Mouse (Mus musculus) erythroid progenitor cell, adult 5-6 weeks (primary cell): ENCODE results near the gene Trib2. TPM values are rescaled to one million over a fixed set of nuclear protein-coding genes. Genes with fewer than 3 reads are reported as not detected.

Experiments used
- ATAC-seq: replicated peaks from 2 replicates; pipeline ENCODE4 v1.8.0; 2016; ENCODE audit warnings: moderate number of reproducible peaks, mild to moderate bottlenecking, moderate TSS enrichment, inconsistent platforms; ENCODE audit not compliant: poor library complexity, low FRiP score, severe bottlenecking
- total RNA-seq, 2 experiments: library from RNA; stranded (forward) in 1 of 2; stranded (reverse) in 1 of 2; fragments of 150-400 nt in 1 of 2; fragments of 186-747, 209-891 nt in 1 of 2; gene quantifications; 2 replicates each; pipeline versions ENCODE4 v1.2.3 to v1.2.4; 2015 to 2017; ENCODE audit warnings: low replicate concordance in 2 of 2

Gene Trib2
- total RNA-seq, 2 experiments from 2014 or later: 5.3 to 8.0 TPM

GRCm38 (mm10) chr12:15771686-15772085 lies 45.0 kb downstream of the Trib2 start:
- no peak for ATAC-seq

- no peak for ATAC-seq
These were observed 48.2 kb downstream of the Trib2 start for GRCm38 (mm10) chr12:15768536-15768935.

DNA sequence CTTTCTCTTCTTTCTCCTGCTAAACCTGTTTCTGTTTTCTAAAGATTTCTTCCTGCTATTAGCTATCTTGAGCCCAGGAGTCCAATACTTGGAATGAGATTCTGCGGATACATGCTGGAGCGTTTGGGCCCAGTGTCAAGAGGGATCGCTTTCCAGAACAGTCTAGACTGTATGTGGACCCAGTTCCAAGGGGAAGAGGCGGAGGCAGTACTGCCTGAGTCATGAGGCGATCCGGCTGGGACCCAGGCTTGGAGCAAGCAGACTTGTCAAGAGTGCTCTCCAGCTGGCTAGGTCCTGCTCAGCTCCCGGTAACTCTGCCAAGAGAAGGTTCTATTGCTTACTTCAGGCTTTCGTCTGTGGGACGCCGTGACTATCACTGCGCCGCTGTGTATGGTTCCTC lies 50.7 kb downstream of the Trib2 start:
- ATAC-seq: no peak

GRCm38 (mm10) chr12:15765238-15765637 lies 51.5 kb downstream of the Trib2 start:
- ATAC-seq: no peak

GRCm38 (mm10) chr12:15761453-15762116 lies 55.1 kb downstream of the Trib2 start:
- no peak for ATAC-seq

- no peak for ATAC-seq
These were observed 56.0 kb downstream of the Trib2 start for GRCm38 (mm10) chr12:15760684-15761083.

- ATAC-seq: no peak
These were observed 57.9 kb downstream of the Trib2 start for GRCm38 (mm10) chr12:15758866-15759265.

GRCm38 (mm10) chr12:15757351-15757750 lies 59.4 kb downstream of the Trib2 start:
- ATAC-seq: no peak

- ATAC-seq: no peak
These were observed 61.6 kb downstream of the Trib2 start for GRCm38 (mm10) chr12:15755030-15755690.

DNA sequence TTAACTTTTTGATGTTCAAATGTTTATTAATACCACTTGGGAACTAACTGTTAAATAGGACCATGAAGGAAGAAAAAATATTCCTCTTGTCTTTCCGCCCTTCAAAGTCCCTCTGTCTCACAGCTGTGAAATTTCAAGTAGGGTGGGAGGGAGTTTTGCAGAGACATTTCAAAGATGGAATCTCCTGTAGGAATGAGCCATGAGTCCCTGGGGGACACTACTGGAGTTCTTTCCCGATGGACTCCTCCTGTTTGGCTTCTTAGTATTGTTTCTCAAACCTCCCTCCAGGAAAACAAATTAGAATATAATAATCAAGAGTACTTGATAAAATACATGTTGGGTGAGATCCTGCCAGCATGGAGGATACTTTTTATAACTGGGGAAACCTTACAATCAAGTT lies 62.1 kb downstream of the Trib2 start:
- ATAC-seq: no peak

- ATAC-seq: no peak
These were observed 67.0 kb downstream of the Trib2 start for GRCm38 (mm10) chr12:15749646-15750195.

- ATAC-seq: no peak
These were observed 71.0 kb downstream of the Trib2 start for GRCm38 (mm10) chr12:15745752-15746151.
